Mouse (Mus musculus): Measurements from ENCODE around the gene Rcc1. TPM values are rescaled to one million over a fixed set of nuclear protein-coding genes. Genes with fewer than 3 reads are reported as not detected.

The Rcc1 gene
- 14.4 TPM for polyA plus RNA-seq (2017; shearing (Covaris generic))

GRCm38 (mm10) chr4:132353481-132353885 lies at the start of gene Rcc1:
Gene Rcc1, minus strand, starts transcription at chr4:132353605.

GRCm38 (mm10) chr4:132329115-132329834 lies 24.1 kb downstream of the Rcc1 start, which contains the start of gene Trnau1ap:
Gene Trnau1ap, minus strand, starts transcription at chr4:132329538.

GRCm38 (mm10) chr4:132302939-132303479 lies 50.4 kb downstream of the Rcc1 start, which contains the start of gene Rab42:
Gene Rab42, minus strand, starts transcription at chr4:132303385.

Other genes with a start within 250 kb of the Rcc1 start
- not detected for gene Oprd1, start 209.1 kb downstream of the Rcc1 start, polyA plus RNA-seq (2017; shearing (Covaris generic))
- 94.5 TPM for gene Ythdf2, start 141.3 kb downstream of the Rcc1 start, polyA plus RNA-seq (2017; shearing (Covaris generic))
- 4.7 TPM for gene Gmeb1, start 92.0 kb downstream of the Rcc1 start, polyA plus RNA-seq (2017; shearing (Covaris generic))
- gene Taf12, start 79.2 kb downstream of the Rcc1 start, polyA plus RNA-seq (2017; shearing (Covaris generic)): 39.1 TPM
- gene Rab42, start 50.2 kb downstream of the Rcc1 start, polyA plus RNA-seq (2017; shearing (Covaris generic)): not detected
- 60.5 TPM for gene Trnau1ap, start 24.1 kb downstream of the Rcc1 start, polyA plus RNA-seq (2017; shearing (Covaris generic))
- gene Phactr4, start 68.9 kb upstream of the Rcc1 start, polyA plus RNA-seq (2017; shearing (Covaris generic)): 5.2 TPM
- 7.7 TPM for gene Med18, start 110.3 kb upstream of the Rcc1 start, polyA plus RNA-seq (2017; shearing (Covaris generic))
- gene Sesn2, start 156.9 kb upstream of the Rcc1 start, polyA plus RNA-seq (2017; shearing (Covaris generic)): 15.2 TPM
- gene Atpif1, start 180.1 kb upstream of the Rcc1 start, polyA plus RNA-seq (2017; shearing (Covaris generic)): 97.0 TPM
- gene Dnajc8, start 181.9 kb upstream of the Rcc1 start, polyA plus RNA-seq (2017; shearing (Covaris generic)): 234 TPM
- not detected for gene Ptafr, start 210.5 kb upstream of the Rcc1 start, polyA plus RNA-seq (2017; shearing (Covaris generic))